Mouse (Mus musculus): ENCODE results near the gene Zscan10. TPM values are rescaled to one million over a fixed set of nuclear protein-coding genes. Genes with fewer than 3 reads are reported as not detected.

Zscan10 gene
- total RNA-seq, 2 experiments from 2014 or later: not detected

DNA sequence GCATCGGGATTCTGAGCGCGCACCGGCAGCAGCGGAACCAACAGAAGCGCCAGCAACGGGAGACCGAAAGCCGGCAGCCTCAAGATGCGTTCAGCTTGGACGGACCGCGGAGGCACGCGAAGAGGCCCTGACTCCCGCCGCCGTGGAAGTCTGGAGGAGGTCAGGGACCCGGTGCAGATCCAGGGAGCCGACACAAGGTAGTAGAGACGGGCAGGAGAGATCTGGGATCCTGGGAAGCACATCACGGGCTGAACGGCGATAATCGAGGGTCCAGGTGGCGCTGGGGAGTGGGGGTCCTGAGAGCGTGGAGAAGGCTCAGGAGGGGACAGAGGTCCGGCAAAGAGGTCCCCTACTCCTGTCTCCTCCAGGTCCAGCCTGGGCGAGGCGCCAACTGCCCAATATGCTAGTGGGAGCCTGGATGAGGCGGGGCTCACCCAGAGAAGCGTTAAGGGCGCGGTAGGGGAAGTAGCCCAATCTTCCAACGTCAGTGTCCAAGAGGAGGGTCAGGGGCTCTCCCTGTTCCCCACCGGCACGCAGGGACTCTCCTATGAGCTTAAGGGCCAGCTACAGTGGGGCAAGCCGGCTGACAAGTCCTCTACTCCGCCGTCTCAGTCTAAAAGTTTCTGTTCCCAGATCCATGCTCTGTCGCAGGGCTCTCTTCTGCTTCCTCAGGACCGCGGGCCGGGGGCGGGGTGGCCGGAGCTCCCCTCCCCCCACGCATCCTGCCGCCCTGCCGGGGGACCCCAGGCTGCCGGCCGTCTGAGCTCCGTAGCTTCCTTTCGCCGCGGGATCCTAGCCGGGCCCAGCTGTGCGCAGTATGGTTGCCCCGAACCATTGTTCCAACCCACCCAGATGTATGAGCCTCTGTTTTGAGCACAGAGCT lies 44.2 kb downstream of the Zscan10 start, which contains the start of gene Mmp25:
Gene Mmp25 (minus strand): TSS at position 665 of the 883 bp plus-strand sequence.
- peak; percentile 84 for ATAC-seq (replicated peaks; ENCODE audit: poor library complexity, severe bottlenecking)

DNA sequence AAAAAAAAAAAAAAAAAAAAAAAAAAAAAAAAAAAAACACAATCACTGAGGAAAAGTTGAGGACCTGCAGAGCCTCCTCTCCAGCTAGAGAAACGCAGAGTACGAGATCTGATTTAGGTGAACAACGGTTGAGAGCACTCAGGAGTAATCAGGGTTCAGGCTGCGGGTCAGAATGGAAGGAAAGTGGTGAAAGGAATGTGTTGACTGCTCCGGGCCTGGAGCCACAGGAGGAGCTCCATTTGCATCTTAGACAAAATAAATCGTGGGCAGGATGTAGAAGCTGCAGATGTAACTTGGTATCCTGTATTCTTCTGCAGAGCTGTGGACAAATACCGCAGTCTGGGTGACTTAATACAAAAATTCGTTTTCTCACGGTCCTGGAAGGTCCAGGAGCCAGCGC lies 45.2 kb downstream of the Zscan10 start:
- ATAC-seq (replicated peaks; ENCODE audit: poor library complexity, severe bottlenecking): no peak

DNA sequence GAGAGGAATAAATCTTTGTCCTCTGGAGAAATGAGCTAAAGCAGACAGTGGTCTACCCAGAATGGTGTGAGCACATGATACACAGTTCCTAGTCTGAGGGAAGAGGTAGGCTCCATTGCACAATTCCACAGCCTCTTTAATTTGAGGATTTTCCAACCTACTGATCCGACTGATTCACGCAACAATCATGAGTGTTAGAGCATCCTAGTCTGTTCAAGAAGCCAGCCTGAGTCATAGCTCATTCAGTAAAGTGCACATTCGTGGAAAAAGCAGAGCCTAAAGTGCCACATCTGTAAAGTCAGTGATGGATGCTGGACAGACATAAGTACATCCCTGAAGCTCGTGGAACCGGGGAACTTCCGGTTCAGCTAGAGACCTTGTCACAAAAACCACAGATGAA lies 50.7 kb downstream of the Zscan10 start:
- ATAC-seq (replicated peaks; ENCODE audit: poor library complexity, severe bottlenecking): 0 out of 2 replicates have a peak, but pooled peaks have one; percentile 18

DNA sequence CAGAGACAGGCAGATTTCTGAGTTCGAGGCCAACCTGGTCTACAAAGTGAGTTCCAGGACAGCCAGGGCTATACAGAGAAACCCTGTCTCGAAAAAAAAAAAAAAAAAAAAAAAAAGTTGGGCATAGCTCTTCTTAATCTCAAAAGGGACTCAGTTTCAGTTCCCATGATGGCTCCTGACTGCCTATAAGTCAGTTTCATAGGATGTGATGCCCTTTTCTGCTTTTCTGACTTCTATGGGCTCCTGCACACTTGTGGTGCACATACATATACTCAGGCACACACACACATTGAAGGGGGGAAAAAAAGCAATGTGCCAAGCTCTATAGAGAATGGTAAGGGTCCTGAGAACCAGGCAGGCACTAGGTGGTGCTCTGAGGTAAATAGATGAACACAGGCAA lies 52.7 kb downstream of the Zscan10 start:
- peak; percentile 52 for ATAC-seq (replicated peaks; ENCODE audit: poor library complexity, severe bottlenecking)

DNA sequence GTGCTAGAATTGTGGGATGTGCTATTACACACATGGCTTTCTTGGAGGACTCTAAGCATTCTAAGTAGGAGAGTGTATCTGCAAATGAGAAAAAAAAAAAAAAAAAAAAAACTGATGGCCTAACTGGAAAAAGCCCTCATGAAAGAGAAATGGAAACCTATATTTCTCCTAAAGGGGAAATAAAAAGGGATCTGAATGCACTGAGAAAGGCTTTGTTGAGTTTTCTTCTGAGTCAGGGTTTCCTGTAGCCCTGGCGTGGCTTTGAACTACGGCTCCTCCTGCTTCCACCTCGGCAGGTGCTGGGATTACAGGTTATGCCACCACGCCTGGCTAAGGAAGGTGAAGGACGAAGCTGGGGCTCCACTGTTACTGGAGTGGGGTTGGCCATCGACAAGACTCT lies 53.3 kb downstream of the Zscan10 start:
- peak; percentile 55 for ATAC-seq (replicated peaks; ENCODE audit: poor library complexity, severe bottlenecking)

DNA sequence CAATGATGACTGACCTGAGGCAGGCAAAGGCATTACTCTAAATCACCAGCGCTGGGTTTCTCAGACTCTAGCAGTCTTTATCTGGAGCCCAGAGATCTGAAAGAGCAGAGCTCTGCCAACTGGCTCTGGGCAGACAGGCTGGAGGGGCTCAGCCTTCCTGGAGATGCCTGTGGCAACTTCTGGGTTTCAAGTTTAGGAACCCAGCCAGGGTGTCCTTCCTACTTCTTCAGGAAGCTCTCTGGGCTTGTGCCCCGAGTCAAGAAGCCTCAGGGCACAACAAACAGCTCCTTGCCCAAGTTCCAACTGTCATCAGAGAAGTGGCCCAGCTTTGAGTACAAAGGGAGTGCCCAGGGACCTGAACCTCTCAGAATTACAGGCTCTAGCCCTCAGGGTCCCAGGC lies 53.8 kb downstream of the Zscan10 start:
- peak; percentile 60 for ATAC-seq (replicated peaks; ENCODE audit: poor library complexity, severe bottlenecking)

DNA sequence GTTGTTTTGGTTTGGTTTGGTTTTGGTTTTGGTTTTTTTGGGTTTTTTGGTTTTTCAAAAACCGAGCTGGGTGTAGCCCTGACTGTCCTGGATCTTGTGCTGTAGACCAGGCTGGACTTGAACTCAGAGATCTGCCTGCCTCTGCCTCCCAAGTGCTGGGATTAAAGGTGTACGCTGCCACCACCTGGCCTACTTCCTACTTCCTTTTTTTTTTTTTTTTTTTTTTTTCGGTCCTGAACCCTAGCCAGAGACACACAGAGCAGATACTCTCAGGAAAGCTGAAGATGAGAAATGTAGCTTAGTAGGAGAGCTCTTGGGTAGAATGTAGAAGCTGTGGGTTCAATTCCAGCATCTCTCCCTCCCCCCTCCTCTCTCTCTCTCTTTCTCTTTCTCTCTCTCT lies 57.8 kb downstream of the Zscan10 start:
- ATAC-seq (replicated peaks; ENCODE audit: poor library complexity, severe bottlenecking): no peak

DNA sequence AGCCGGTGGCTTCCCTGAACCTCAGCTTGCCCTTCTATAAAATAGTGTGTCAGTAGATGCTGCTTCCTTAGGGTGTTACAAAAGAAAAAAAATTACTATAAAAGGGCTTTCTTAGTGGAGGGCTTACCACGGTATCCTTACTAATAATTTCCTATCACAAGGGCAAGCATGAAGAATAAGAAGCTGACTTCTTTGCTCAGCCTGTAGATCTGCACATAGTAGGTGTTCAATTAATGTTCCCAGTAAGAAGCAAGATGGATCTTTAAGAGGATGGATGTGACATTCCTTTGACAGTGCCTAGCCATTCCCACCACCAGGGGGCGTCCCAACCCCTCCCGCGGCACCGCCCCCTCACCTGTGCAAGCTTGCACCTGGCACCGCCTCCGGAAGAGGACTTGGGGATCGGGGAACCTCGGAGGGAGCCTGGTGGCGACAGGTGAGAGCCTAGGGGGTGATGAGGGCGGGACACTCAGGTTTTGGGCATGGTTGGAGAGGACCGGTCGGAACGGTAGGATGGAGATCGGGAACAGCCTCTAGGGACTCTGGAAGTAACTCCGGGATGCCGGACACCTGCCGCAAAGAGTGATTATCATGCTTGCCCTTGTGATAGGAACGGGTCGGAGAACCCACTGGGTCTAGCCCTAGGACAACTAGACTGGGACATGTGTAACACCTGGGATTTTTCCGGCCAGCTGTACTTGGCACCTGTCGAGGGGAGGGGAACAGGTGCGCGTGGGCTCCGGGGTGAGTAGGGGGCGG lies 59.6 kb downstream of the Zscan10 start, which contains the start of gene Bicdl2:
Gene Bicdl2 (plus strand): TSS at position 390 of the 759 bp plus-strand sequence.
- ATAC-seq (replicated peaks; ENCODE audit: poor library complexity, severe bottlenecking): 0 out of 2 replicates have a peak, but pooled peaks have one; percentile 18

Other genes starting within 250 kb of the Zscan10 start
- not detected in 2 replicates for gene Vmn2r116, start 216.3 kb upstream of the Zscan10 start, total RNA-seq (2014; fragmentation: Nextera tagmentation)
- gene Vmn2r116, start 216.3 kb upstream of the Zscan10 start, total RNA-seq (2017): not detected in 2 replicates
- not detected in 2 replicates for gene Vmn2r117, start 121.2 kb upstream of the Zscan10 start, total RNA-seq (2014; fragmentation: Nextera tagmentation)
- not detected in 2 replicates for gene Vmn2r117, start 121.2 kb upstream of the Zscan10 start, total RNA-seq (2017)
- gene Zfp213, start 36.6 kb upstream of the Zscan10 start, total RNA-seq (2014; fragmentation: Nextera tagmentation): 4.9 and 6.9 TPM in 2 replicates
- gene Zfp213, start 36.6 kb upstream of the Zscan10 start, total RNA-seq (2017): 9.7 and 10.7 TPM in 2 replicates
- gene Zfp13, start 1.4 kb upstream of the Zscan10 start, total RNA-seq (2014; fragmentation: Nextera tagmentation): 1.7 and 2.2 TPM in 2 replicates
- gene Zfp13, start 1.4 kb upstream of the Zscan10 start, total RNA-seq (2017): 0.46 and 0.56 TPM in 2 replicates
- gene Mmp25, start 44.4 kb downstream of the Zscan10 start, total RNA-seq (2014; fragmentation: Nextera tagmentation): not detected in 2 replicates
- gene Mmp25, start 44.4 kb downstream of the Zscan10 start, total RNA-seq (2017): 0.47 and 0.57 TPM in 2 replicates
- gene Bicdl2, start 59.6 kb downstream of the Zscan10 start, total RNA-seq (2014; fragmentation: Nextera tagmentation): not detected in 2 replicates
- gene Bicdl2, start 59.6 kb downstream of the Zscan10 start, total RNA-seq (2017): not detected in 2 replicates
- 48.9 and 51.5 TPM in 2 replicates for gene Hcfc1r1, start 72.7 kb downstream of the Zscan10 start, total RNA-seq (2014; fragmentation: Nextera tagmentation)
- 13.5 and 16.6 TPM in 2 replicates for gene Hcfc1r1, start 72.7 kb downstream of the Zscan10 start, total RNA-seq (2017)
- 49.8 and 50.2 TPM in 2 replicates for gene Thoc6, start 73.0 kb downstream of the Zscan10 start, total RNA-seq (2014; fragmentation: Nextera tagmentation)
- 37.1 and 39.3 TPM in 2 replicates for gene Thoc6, start 73.0 kb downstream of the Zscan10 start, total RNA-seq (2017)
- gene Tnfrsf12a, start 76.6 kb downstream of the Zscan10 start, total RNA-seq (2014; fragmentation: Nextera tagmentation): 5.1 and 7.8 TPM in 2 replicates
- 4.7 and 7.7 TPM in 2 replicates for gene Tnfrsf12a, start 76.6 kb downstream of the Zscan10 start, total RNA-seq (2017)
- 0.67 TPM in 1 of 2 replicates, not detected in the other for gene Cldn6, start 78.4 kb downstream of the Zscan10 start, total RNA-seq (2014; fragmentation: Nextera tagmentation)
- not detected in 2 replicates for gene Cldn6, start 78.4 kb downstream of the Zscan10 start, total RNA-seq (2017)
- not detected in 2 replicates for gene Cldn9, start 83.2 kb downstream of the Zscan10 start, total RNA-seq (2014; fragmentation: Nextera tagmentation)
- not detected in 2 replicates for gene Cldn9, start 83.2 kb downstream of the Zscan10 start, total RNA-seq (2017)
- not detected in 2 replicates for gene 1520401A03Rik, start 121.9 kb downstream of the Zscan10 start, total RNA-seq (2014; fragmentation: Nextera tagmentation)
- not detected in 2 replicates for gene 1520401A03Rik, start 121.9 kb downstream of the Zscan10 start, total RNA-seq (2017)
- gene Pkmyt1, start 125.5 kb downstream of the Zscan10 start, total RNA-seq (2014; fragmentation: Nextera tagmentation): 63.7 and 86.7 TPM in 2 replicates
- gene Pkmyt1, start 125.5 kb downstream of the Zscan10 start, total RNA-seq (2017): 22.0 and 24.3 TPM in 2 replicates
- gene Paqr4, start 140.0 kb downstream of the Zscan10 start, total RNA-seq (2014; fragmentation: Nextera tagmentation): 0.69 and 2.4 TPM in 2 replicates
- gene Paqr4, start 140.0 kb downstream of the Zscan10 start, total RNA-seq (2017): 2.2 and 2.5 TPM in 2 replicates
- gene Kremen2, start 145.0 kb downstream of the Zscan10 start, total RNA-seq (2014; fragmentation: Nextera tagmentation): not detected in 2 replicates
- not detected in 2 replicates for gene Kremen2, start 145.0 kb downstream of the Zscan10 start, total RNA-seq (2017)
- gene Flywch1, start 170.7 kb downstream of the Zscan10 start, total RNA-seq (2014; fragmentation: Nextera tagmentation): 10.3 and 17.5 TPM in 2 replicates
- gene Flywch1, start 170.7 kb downstream of the Zscan10 start, total RNA-seq (2017): 15.2 and 22.4 TPM in 2 replicates
- 0.80 and 7.2 TPM in 2 replicates for gene Flywch2, start 185.2 kb downstream of the Zscan10 start, total RNA-seq (2014; fragmentation: Nextera tagmentation)
- gene Flywch2, start 185.2 kb downstream of the Zscan10 start, total RNA-seq (2017): 0.30 TPM in 1 of 2 replicates, not detected in the other
- gene Srrm2, start 189.7 kb downstream of the Zscan10 start, total RNA-seq (2014; fragmentation: Nextera tagmentation): 563 and 623 TPM in 2 replicates
- gene Srrm2, start 189.7 kb downstream of the Zscan10 start, total RNA-seq (2017): 126 TPM in 2 replicates
- gene Elob, start 228.3 kb downstream of the Zscan10 start, total RNA-seq (2014; fragmentation: Nextera tagmentation): 318 and 455 TPM in 2 replicates
- gene Elob, start 228.3 kb downstream of the Zscan10 start, total RNA-seq (2017): 124 and 129 TPM in 2 replicates
- not detected in 2 replicates for gene Prss33, start 235.2 kb downstream of the Zscan10 start, total RNA-seq (2014; fragmentation: Nextera tagmentation)
- gene Prss33, start 235.2 kb downstream of the Zscan10 start, total RNA-seq (2017): not detected in 2 replicates
- not detected in 2 replicates for gene Prss32, start 243.0 kb downstream of the Zscan10 start, total RNA-seq (2014; fragmentation: Nextera tagmentation)
- not detected in 2 replicates for gene Prss32, start 243.0 kb downstream of the Zscan10 start, total RNA-seq (2017)
- gene Prss41, start 243.3 kb downstream of the Zscan10 start, total RNA-seq (2014; fragmentation: Nextera tagmentation): not detected in 2 replicates
- gene Prss41, start 243.3 kb downstream of the Zscan10 start, total RNA-seq (2017): not detected in 2 replicates